Mouse (Mus musculus) adipocyte (in vitro differentiated cells): ENCODE data around the gene Eps8l2.
"Not testable (repeated sequence)": the region's sequence is repeated elsewhere in the genome, so short reads cannot be mapped to it uniquely, and the experiment has no call there.

ENCODE experiments used
- DNase-seq: peaks from one replicate; pipeline ENCODE4 v3.0.0-alpha.2; 2016; ENCODE audit warnings: low spot score

Gene Eps8l2

GRCm38 (mm10) chr7:141407670-141408069, 69.0 kb downstream of the Eps8l2 start:
- DNase-seq: not testable (repeated sequence)

- peak; percentile 86 for DNase-seq
These were observed 70.2 kb downstream of the Eps8l2 start for GRCm38 (mm10) chr7:141408833-141409232.

GRCm38 (mm10) chr7:141410631-141411030, 72.0 kb downstream of the Eps8l2 start:
- DNase-seq: no peak

GRCm38 (mm10) chr7:141411667-141412066, 73.0 kb downstream of the Eps8l2 start:
- DNase-seq: no peak
